Mouse (Mus musculus): ENCODE measurements around the gene Tmem120a.

The Tmem120a gene

GRCm38 (mm10) chr5:135710599-135711214 is 33.5 kb downstream of the Tmem120a start:
- DNase-seq (ENCODE audit: low read depth, low spot score), result peak; percentile 66

GRCm38 (mm10) chr5:135709716-135710115 is 34.5 kb downstream of the Tmem120a start:
- no peak for DNase-seq (ENCODE audit: low read depth, low spot score)

- peak; percentile 51 for DNase-seq (ENCODE audit: low read depth, low spot score)
These were observed 36.4 kb downstream of the Tmem120a start for GRCm38 (mm10) chr5:135707855-135708254.

GRCm38 (mm10) chr5:135707039-135707438 is 37.2 kb downstream of the Tmem120a start:
- DNase-seq (ENCODE audit: low read depth, low spot score), result no peak

GRCm38 (mm10) chr5:135705383-135705782 is 38.9 kb downstream of the Tmem120a start:
- DNase-seq (ENCODE audit: low read depth, low spot score), result no peak

GRCm38 (mm10) chr5:135703431-135703830 is 40.8 kb downstream of the Tmem120a start:
- DNase-seq (ENCODE audit: low read depth, low spot score), result no peak

- peak; percentile 60 for DNase-seq (ENCODE audit: low read depth, low spot score)
These were observed 41.5 kb downstream of the Tmem120a start for GRCm38 (mm10) chr5:135702682-135703192.

GRCm38 (mm10) chr5:135702190-135702589 is 42.1 kb downstream of the Tmem120a start:
- no peak for DNase-seq (ENCODE audit: low read depth, low spot score)

- DNase-seq (ENCODE audit: low read depth, low spot score), result no peak
These were observed 42.6 kb downstream of the Tmem120a start for GRCm38 (mm10) chr5:135701601-135702000.

- no peak for DNase-seq (ENCODE audit: low read depth, low spot score)
These were observed 46.5 kb downstream of the Tmem120a start for GRCm38 (mm10) chr5:135697711-135698111.

- DNase-seq (ENCODE audit: low read depth, low spot score), result no peak
These were observed 48.9 kb downstream of the Tmem120a start for GRCm38 (mm10) chr5:135695277-135695721.

GRCm38 (mm10) chr5:135693281-135693853 is 50.9 kb downstream of the Tmem120a start:
- DNase-seq (ENCODE audit: low read depth, low spot score), result no peak

GRCm38 (mm10) chr5:135691266-135691665 is 53.0 kb downstream of the Tmem120a start:
- no peak for DNase-seq (ENCODE audit: low read depth, low spot score)

- DNase-seq (ENCODE audit: low read depth, low spot score), result no peak
These were observed 53.8 kb downstream of the Tmem120a start for GRCm38 (mm10) chr5:135690401-135690800.
